Mouse (Mus musculus) midbrain, embryonic 10.5 days (tissue): ENCODE measurements at regions not wholly inside any gene's neighbourhood (a gene's known extent, or its start where the extent isn't known, plus 50 kb on each side); places are given as distances from the start of the nearest gene placed in this dataset.

Experiments
- DNase-seq: peaks from one replicate; pipeline ENCODE4 v3.0.0-alpha.2; 2017; ENCODE audit warnings: low spot score
- H3K27ac ChIP-seq: fragments of 300-500 bp; sonication (generic); replicated peaks from 2 replicates; pipeline ENCODE4 v1.5.1; 2016; ENCODE audit warnings: mild to moderate bottlenecking
- H3K27me3 ChIP-seq: fragments of 300-500 bp; sonication (generic); 2 replicates; pipeline ENCODE4 v1.6.1; 2016; ENCODE audit warnings: low read depth, mild to moderate bottlenecking; ENCODE audit not compliant: poor library complexity, severe bottlenecking
- H3K36me3 ChIP-seq: fragments of 300-500 bp; sonication (generic); 2 replicates; pipeline ENCODE4 v1.6.1; 2016; ENCODE audit warnings: mild to moderate bottlenecking, moderate library complexity
- H3K4me1 ChIP-seq: fragments of 300-500 bp; sonication (generic); 2 replicates; pipeline ENCODE4 v1.6.1; 2016
- H3K4me3 ChIP-seq: fragments of 300-500 bp; sonication (generic); 2 replicates; pipeline ENCODE4 v1.5.1; 2016; ENCODE audit warnings: mild to moderate bottlenecking, moderate library complexity
- H3K9me3 ChIP-seq: fragments of 300-500 bp; sonication (generic); replicated peaks from 2 replicates; pipeline ENCODE4 v1.6.1; 2016; ENCODE audit warnings: mild to moderate bottlenecking
- WGBS: fragments of 180-500 bp; shearing (Covaris S2); methylation state at CpG from one replicate; pipeline ENCODE4 v1.1.7; 2016; 5-methylcytosine and 5-hydroxymethylcytosine counted together

DNA sequence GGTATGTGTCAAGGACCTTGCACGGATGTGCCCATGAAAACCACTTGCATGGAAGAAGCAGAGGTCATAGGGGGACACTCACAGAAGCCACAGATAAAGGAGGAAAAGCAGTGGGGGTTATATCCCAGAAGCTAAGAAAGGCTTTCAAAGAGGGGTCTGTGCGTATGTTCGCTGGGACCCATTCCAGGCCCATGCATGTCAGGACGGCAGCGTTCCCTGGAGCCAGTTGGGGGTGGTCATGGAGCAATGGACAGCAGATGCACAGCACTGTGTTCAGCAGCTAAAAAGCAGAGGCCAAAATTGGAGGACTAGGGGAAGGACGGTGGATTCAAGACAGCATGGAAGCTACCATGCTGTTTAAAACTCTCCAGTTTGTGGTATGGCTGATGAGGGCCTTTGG is 52.4 kb upstream of the Lhx8 start:
- Histone ChIP-seq H3K27me3 (peaks cover 10% of the 10 kb centered on the region; the same call in 1 of the 2 replicates), H3K4me1 (peaks cover 35% of the 10 kb centered on the region), H3K4me3 (no peak overlapping the region), H3K9me3 (no peaks in the 10 kb centered on the region), H3K27ac (no peak overlapping the region), H3K36me3 (no peaks in the 10 kb centered on the region)
- no peak for DNase-seq
- WGBS: 84% methylated on average over 6 of the region's 6 CpGs

DNA sequence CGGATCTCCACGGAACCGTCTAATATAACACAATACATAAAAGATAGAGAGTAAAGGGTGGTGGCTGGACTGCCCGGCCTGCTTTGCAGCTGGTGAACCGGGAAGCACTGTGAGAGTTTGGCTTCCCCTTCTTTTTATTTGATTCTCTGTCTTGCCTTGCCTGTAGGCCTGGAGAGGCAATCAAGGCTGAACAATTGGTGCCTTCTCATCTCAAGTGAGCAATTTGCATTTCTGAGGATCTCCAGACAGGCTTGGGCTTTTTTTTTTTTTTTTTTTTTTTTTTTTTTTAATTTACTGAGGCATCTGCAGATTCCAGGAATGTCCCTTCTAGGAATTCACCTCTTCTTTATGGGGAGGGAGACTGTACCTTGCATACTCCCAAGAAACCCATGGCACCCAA is 51.1 kb upstream of the Lhx8 start:
- Histone ChIP-seq H3K4me1 (peaks cover 34% of the 10 kb centered on the region), H3K4me3 (no peak overlapping the region), H3K27ac (no peak overlapping the region), H3K9me3 (no peaks in the 10 kb centered on the region), H3K36me3 (no peaks in the 10 kb centered on the region), H3K27me3 (peaks cover 10% of the 10 kb centered on the region; the same call in 1 of the 2 replicates)
- WGBS: 40% methylated on average over 5 of the region's 5 CpGs
- no peak for DNase-seq
